Mouse (Mus musculus): Measurements from ENCODE around the gene Gpt2. TPM values are rescaled to one million over a fixed set of nuclear protein-coding genes. Genes with fewer than 3 reads are reported as not detected.
A peak's percentile ranks its signal among the peaks of the same experiment; 100 is the strongest.

Gpt2 gene
- total and polyA plus RNA-seq, 2 experiments from 2014 or later, result 24.5 to 50.2 TPM

- H3K36me3 ChIP-seq (ENCODE audit: insufficient read depth), result peaks cover 77% of the 10 kb centered on the region
- 76% methylated on average over 4 of the region's 4 CpGs for WGBS
Measured at GRCm38 (mm10) chr8:85506620-85507019, 14.2 kb downstream of the Gpt2 start.

GRCm38 (mm10) chr8:85508661-85509060 is 16.3 kb downstream of the Gpt2 start:
- Histone ChIP-seq H3K36me3 (ENCODE audit: insufficient read depth) (peaks cover 91% of the 10 kb centered on the region), H3K27me3 (ENCODE audit: insufficient read depth, low read length) (no peaks in the 10 kb centered on the region), H3K27ac (ENCODE audit: low read depth, low read length) (no peak overlapping the region), H3K4me2 (ENCODE audit: low read depth) (no peak overlapping the region), H3K9me3 (ENCODE audit: low read length) (no peaks in the 10 kb centered on the region), H3K4me3 (ENCODE audit: low read depth, low read length) (no peak overlapping the region), H3K4me1 (ENCODE audit: insufficient read depth) (no peaks in the 10 kb centered on the region), H3K9ac (no peak overlapping the region)
- WGBS, result 87% methylated on average over 4 of the region's 4 CpGs
- DNase-seq, result no peak
- no peak for ATAC-seq
- TF ChIP-seq CTCF (IDR thresholded peaks at IDR 0.05; ENCODE audit: low read depth), result 0 out of 2 replicates have a peak, but pooled peaks have one; percentile 20

More at GRCm38 (mm10) chr8:85506620-85507019, 14.2 kb downstream of the Gpt2 start:
- no peak for DNase-seq
- no peak overlapping the region for H3K9ac ChIP-seq
- H3K4me2 ChIP-seq (ENCODE audit: low read depth), result no peak overlapping the region
- no peak for TF ChIP-seq CTCF (IDR thresholded peaks at IDR 0.05; ENCODE audit: low read depth)
- no peaks in the 10 kb centered on the region for H3K27me3 ChIP-seq (ENCODE audit: insufficient read depth, low read length)
- H3K4me1 ChIP-seq (ENCODE audit: insufficient read depth), result no peaks in the 10 kb centered on the region
- no peaks in the 10 kb centered on the region for H3K9me3 ChIP-seq (ENCODE audit: low read length)
- ATAC-seq, result no peak
- no peak overlapping the region for H3K4me3 ChIP-seq (ENCODE audit: low read depth, low read length)
- no peak overlapping the region for H3K27ac ChIP-seq (ENCODE audit: low read depth, low read length)

- Histone ChIP-seq H3K4me2 (ENCODE audit: low read depth) (no peak overlapping the region), H3K9ac (no peak overlapping the region), H3K4me3 (ENCODE audit: low read depth, low read length) (no peak overlapping the region), H3K27ac (ENCODE audit: low read depth, low read length) (no peak overlapping the region), H3K4me1 (ENCODE audit: insufficient read depth) (no peaks in the 10 kb centered on the region), H3K36me3 (ENCODE audit: insufficient read depth) (peaks cover 94% of the 10 kb centered on the region), H3K9me3 (ENCODE audit: low read length) (no peaks in the 10 kb centered on the region), H3K27me3 (ENCODE audit: insufficient read depth, low read length) (no peaks in the 10 kb centered on the region)
- no peak for DNase-seq
- ATAC-seq, result no peak
- WGBS, result 87% methylated on average over 8 of the region's 8 CpGs
- no peak for TF ChIP-seq CTCF (IDR thresholded peaks at IDR 0.05; ENCODE audit: low read depth)
Measured at GRCm38 (mm10) chr8:85512234-85512633, 19.9 kb downstream of the Gpt2 start.

- Histone ChIP-seq H3K36me3 (ENCODE audit: insufficient read depth) (peaks cover 95% of the 10 kb centered on the region), H3K27ac (ENCODE audit: low read depth, low read length) (no peak overlapping the region), H3K4me3 (ENCODE audit: low read depth, low read length) (no peak overlapping the region), H3K4me1 (ENCODE audit: insufficient read depth) (no peaks in the 10 kb centered on the region), H3K9ac (no peak overlapping the region), H3K9me3 (ENCODE audit: low read length) (no peaks in the 10 kb centered on the region), H3K4me2 (ENCODE audit: low read depth) (no peak overlapping the region), H3K27me3 (ENCODE audit: insufficient read depth, low read length) (no peaks in the 10 kb centered on the region)
- DNase-seq (no peak), ATAC-seq (no peak)
- TF ChIP-seq CTCF (IDR thresholded peaks at IDR 0.05; ENCODE audit: low read depth), result no peak
- 68% methylated on average over 4 of the region's 4 CpGs for WGBS
Measured at GRCm38 (mm10) chr8:85513283-85513682, 20.9 kb downstream of the Gpt2 start.

GRCm38 (mm10) chr8:85515391-85515790 is 23.0 kb downstream of the Gpt2 start:
- Histone ChIP-seq H3K4me3 (ENCODE audit: low read depth, low read length) (no peak overlapping the region), H3K4me1 (ENCODE audit: insufficient read depth) (no peaks in the 10 kb centered on the region), H3K36me3 (ENCODE audit: insufficient read depth) (peaks cover 91% of the 10 kb centered on the region), H3K9ac (no peak overlapping the region), H3K4me2 (ENCODE audit: low read depth) (no peak overlapping the region), H3K9me3 (ENCODE audit: low read length) (no peaks in the 10 kb centered on the region), H3K27ac (ENCODE audit: low read depth, low read length) (no peak overlapping the region), H3K27me3 (ENCODE audit: insufficient read depth, low read length) (no peaks in the 10 kb centered on the region)
- WGBS, result 72% methylated on average over 7 of the region's 7 CpGs
- no peak for DNase-seq
- ATAC-seq, result no peak
- no peak for TF ChIP-seq CTCF (IDR thresholded peaks at IDR 0.05; ENCODE audit: low read depth)

GRCm38 (mm10) chr8:85517336-85517735 is 25.0 kb downstream of the Gpt2 start:
- H3K9ac ChIP-seq, result no peak overlapping the region
- DNase-seq (no peak), ATAC-seq (no peak)
- 79% methylated on average over 4 of the region's 4 CpGs for WGBS
- TF ChIP-seq CTCF (IDR thresholded peaks at IDR 0.05; ENCODE audit: low read depth), result no peak
- peaks cover 90% of the 10 kb centered on the region for H3K36me3 ChIP-seq (ENCODE audit: insufficient read depth)
- no peaks in the 10 kb centered on the region for H3K27me3 ChIP-seq (ENCODE audit: insufficient read depth, low read length)
- H3K4me2 ChIP-seq (ENCODE audit: low read depth), result no peak overlapping the region
- no peak overlapping the region for H3K4me3 ChIP-seq (ENCODE audit: low read depth, low read length)
- H3K27ac ChIP-seq (ENCODE audit: low read depth, low read length), result no peak overlapping the region
- no peaks in the 10 kb centered on the region for H3K4me1 ChIP-seq (ENCODE audit: insufficient read depth)
- no peaks in the 10 kb centered on the region for H3K9me3 ChIP-seq (ENCODE audit: low read length)

- 94% methylated on average over 10 of the region's 10 CpGs for WGBS
- H3K27ac ChIP-seq (ENCODE audit: low read depth, low read length), result no peak overlapping the region
- no peak overlapping the region for H3K9ac ChIP-seq
- H3K4me3 ChIP-seq (ENCODE audit: low read depth, low read length), result no peak overlapping the region
- DNase-seq (no peak), ATAC-seq (no peak)
- H3K27me3 ChIP-seq (ENCODE audit: insufficient read depth, low read length), result no peaks in the 10 kb centered on the region
- H3K9me3 ChIP-seq (ENCODE audit: low read length), result no peaks in the 10 kb centered on the region
- H3K4me1 ChIP-seq (ENCODE audit: insufficient read depth), result no peaks in the 10 kb centered on the region
- H3K4me2 ChIP-seq (ENCODE audit: low read depth), result no peak overlapping the region
- TF ChIP-seq CTCF (IDR thresholded peaks at IDR 0.05; ENCODE audit: low read depth), result no peak
- H3K36me3 ChIP-seq (ENCODE audit: insufficient read depth), result peaks cover 90% of the 10 kb centered on the region
Measured at GRCm38 (mm10) chr8:85517956-85518355, 25.6 kb downstream of the Gpt2 start.
